Mouse (Mus musculus) embryonic stem cell, embryonic (primary cell): ENCODE measurements at regions not wholly inside any gene's neighbourhood (a gene's known extent, or its start where the extent isn't known, plus 50 kb on each side); places are given as distances from the start of the nearest gene placed in this dataset.
"Not testable (repeated sequence)": the region's sequence is repeated elsewhere in the genome, so short reads cannot be mapped to it uniquely, and the experiment has no call there.

Source experiments
- CTCF ChIA-PET, 4 experiments: fragments of 300-600 bp in 2 of 4; fragments of 350-600 bp in 2 of 4; sonication (Branson Sonifier 250); formaldehyde crosslinking; loops; one replicate each; lab custom pipeline; 2022; ENCODE audit warnings: inconsistent platforms in 2 of 4; lab: Charles Lee
- POLR2A ChIA-PET, 4 experiments: fragments of 300-600 bp in 2 of 4; fragments of 350-600 bp in 2 of 4; sonication (Branson Sonifier 250); formaldehyde crosslinking; loops; one replicate each; lab custom pipeline; 2022; ENCODE audit warnings: antibody characterized with exemption in 4 of 4, inconsistent platforms in 1 of 4; lab: Charles Lee

DNA sequence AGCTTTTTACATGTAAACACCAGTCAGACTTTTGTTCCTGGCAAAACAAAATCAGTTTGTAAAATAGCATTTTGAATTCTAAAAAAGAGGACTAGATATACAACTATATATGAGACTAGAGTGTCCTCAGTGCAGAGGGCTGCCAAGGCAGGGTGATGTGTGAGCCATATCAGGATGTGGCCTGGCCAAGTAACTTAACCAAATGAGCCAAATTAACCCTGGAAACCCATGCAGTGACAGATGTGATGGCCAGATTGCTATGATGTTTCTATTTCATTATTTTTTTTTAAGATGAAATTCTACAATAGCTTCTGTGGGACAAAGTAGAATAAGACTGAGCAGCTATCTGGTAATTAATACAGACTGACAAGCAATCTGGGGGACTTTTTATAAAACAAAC, 181.8 kb downstream of the Nova1 start:
- POLR2A ChIA-PET, result no interaction called here
- CTCF ChIA-PET, result interaction anchor here in 1 of 4 experiments (0.5 kb wide), 1 partner anchor 186 kb away, joined by 13 read pairs; no protein-coding TSS in a partner anchor

DNA sequence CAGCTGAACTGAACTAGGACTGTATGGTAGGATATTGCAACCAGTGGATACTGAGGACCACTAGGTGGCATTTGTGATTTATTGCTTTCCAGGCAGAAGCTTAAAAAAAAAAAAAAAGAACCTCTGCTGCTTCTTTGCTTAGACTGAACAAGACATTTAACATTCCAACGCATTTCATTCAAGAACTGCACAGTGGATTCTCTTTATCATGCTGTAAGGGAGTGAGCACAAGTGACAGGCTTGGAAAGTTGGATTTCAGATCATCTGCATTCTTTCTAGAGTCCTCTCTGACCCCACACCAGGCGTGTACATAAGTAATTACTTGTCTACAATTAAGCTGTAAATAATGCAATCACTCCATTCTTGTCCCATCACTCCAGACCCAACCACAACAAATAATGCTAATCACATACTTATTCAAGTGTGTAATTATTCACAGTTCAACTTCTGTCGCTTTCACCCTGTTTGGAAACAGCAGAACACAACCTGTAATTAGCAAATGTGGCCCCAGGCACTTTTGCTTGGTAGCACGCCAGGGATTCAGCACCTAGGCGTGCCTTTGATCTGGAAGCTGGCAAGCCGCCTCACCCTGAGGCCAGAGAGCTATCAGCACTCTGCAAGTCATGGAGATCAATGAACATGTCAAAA, 183.5 kb downstream of the Nova1 start:
- CTCF ChIA-PET, result interaction anchor here in 3 of 4 experiments (0.6 kb wide), 3 partner anchors 9 to 728 kb away, joined by 3 to 4 read pairs (median 3); no protein-coding TSS in a partner anchor
- POLR2A ChIA-PET, result interaction anchor here in 2 of 4 experiments (0.6 to 0.7 kb wide), 4 partner anchors 12 to 331 kb away, joined by 3 to 5 read pairs (median 3); no protein-coding TSS in a partner anchor

DNA sequence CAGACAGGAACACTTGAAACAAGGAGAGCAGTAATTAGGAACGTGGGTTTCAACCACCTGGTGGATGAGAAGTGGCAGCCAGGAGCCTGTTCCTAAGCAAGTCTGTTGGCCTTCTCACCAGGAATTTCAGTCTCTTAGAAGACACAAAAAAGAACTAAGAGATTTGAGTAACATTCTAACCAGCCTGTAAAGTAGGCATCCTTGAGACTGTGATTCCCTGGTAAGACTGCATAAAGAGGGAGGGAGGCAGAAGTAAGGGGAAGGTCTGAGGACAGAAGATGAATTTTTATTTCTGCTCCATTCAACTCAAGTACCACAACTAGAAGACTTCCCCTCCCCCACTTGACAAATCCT, 184.0 kb downstream of the Nova1 start:
- POLR2A ChIA-PET, result interaction anchor here in 1 of 4 experiments (0.6 kb wide), 2 partner anchors 13 to 50 kb away, joined by 3 read pairs; no protein-coding TSS in a partner anchor
- CTCF ChIA-PET, result interaction anchor here in 3 of 4 experiments (0.6 kb wide), 3 partner anchors 9 to 728 kb away, joined by 3 to 4 read pairs (median 3); no protein-coding TSS in a partner anchor

DNA sequence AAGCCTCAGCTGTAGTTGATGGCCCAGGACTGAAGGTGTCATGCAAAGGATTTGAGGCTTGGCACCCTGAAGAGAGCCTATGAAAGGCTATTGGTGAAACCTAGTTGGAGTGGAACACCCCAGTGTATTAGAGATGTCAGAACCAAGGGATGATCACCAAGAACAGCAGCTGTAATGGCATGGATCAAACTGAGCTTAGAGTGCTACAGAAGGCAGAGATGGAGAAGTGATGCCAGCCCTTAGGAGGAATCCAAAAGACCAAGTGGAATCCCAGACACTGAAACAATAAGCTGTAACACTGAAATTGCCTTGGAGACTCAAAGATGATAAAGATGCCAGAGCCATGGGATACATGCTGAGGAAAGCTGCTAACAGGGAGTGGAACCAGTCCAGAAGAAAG, 186.3 kb downstream of the Nova1 start:
- POLR2A ChIA-PET, CTCF ChIA-PET: not testable (repeated sequence)

DNA sequence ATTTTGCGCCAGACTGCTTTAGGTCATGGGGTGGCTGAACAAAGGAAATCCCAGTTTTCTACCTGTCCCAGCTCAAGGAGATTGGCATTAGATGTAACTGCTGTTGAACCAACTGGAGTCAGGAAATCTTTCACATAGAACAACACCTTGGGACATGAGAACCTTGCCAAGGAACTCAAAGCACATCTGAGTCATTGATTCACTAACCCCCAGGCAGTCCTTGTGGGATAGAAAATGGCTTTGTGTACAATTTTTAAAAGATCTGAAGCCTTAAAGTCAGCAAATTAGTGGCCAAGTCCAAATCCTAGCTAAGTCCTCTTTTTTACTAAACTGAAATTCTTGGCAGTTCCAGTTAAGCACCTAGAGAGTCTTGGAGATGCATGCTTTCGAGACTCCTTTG, 191.4 kb downstream of the Nova1 start:
- CTCF ChIA-PET, result no interaction called here
- POLR2A ChIA-PET, result no interaction called here

DNA sequence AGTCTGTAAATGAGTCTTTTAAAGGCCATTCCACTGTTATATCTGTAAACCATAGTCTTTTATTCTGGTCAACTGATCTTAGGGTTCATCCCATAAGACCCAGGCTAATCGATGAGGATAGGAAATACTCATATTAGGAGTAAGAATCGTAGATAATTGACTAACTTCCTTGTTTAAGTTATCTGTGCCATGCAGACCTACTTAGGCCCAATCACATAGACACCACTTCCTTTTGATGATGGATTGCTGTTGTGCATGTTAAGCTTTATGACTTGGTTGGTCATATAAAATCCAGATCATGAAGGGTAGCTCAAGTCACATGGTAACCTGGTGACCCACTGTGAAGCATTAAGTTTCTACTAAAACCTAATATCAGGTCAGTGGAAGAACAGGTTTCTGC, 207.3 kb downstream of the Nova1 start:
- ChIA-PET POLR2A (no interaction called here), CTCF (no interaction called here)

DNA sequence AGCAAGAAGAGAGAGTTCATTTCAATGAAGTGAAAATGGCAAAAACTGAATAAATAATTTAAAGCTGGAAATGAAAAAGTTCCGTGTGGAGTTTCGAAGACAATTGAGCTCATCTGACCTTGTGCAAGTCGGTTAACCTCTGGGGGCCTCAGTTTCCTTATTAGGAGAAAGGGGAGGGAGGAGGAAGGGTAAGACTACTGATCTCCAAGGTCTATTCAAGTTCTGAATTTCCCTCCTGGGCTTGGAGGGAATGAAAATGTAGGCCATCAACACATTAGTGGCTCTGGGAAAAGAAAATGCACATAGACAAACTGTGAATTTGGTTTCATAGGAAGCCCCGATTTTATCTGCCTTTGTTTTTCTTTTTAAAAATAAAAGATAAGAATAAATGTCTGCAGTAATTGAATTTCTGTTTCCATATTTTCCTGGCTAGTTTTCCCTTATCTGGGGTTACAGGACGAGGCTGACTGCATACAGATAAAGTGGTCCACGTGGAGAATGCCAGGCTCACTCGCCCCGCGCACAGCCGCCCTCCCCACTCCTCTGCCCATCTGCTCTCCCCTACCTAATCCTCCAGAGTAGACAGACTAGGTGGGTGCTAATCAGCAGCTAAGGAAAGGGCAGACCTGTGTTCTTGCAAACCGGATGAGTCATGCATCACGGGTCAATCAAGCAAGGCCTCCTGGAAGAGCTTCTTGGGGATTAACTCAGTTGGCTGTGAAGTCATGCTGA, 209.0 kb downstream of the Nova1 start:
- POLR2A ChIA-PET, result no interaction called here
- CTCF ChIA-PET, result interaction anchor here in 1 of 4 experiments (0.6 kb wide), 1 partner anchor 70 kb away, joined by 4 read pairs; no protein-coding TSS in a partner anchor

DNA sequence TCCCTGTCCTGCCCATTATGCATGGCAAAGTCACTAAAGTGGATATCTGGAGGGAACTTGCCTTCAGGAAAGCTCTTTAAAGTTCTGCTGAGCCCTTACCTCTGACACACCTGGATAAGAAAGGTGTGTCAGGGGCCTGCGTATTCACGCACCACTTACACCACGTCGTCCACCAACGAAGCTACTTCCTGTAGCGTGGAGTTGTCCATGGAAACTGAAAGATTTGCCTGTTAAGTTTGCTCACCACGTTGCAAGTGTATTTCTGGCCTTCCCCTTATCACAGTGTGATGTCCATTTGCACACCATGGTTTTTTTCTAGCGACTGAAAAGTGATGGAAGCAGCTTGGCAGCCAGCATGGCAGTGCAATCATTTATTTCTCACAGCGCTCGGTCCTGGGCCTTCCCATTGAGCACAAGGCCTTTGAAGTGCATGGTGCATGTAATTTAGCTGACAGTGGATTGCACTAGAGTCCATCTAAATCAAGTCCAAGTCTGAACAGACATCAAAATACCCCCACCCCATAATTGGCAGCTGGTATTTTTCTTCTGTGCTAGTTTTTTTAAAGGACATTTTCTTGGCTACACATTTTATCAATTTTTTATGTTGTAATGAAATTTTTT, 210.3 kb downstream of the Nova1 start:
- ChIA-PET POLR2A (no interaction called here), CTCF (interaction anchor here in 1 of 4 experiments (0.6 kb wide), 1 partner anchor 53 kb away, joined by 3 read pairs; no protein-coding TSS in a partner anchor)

DNA sequence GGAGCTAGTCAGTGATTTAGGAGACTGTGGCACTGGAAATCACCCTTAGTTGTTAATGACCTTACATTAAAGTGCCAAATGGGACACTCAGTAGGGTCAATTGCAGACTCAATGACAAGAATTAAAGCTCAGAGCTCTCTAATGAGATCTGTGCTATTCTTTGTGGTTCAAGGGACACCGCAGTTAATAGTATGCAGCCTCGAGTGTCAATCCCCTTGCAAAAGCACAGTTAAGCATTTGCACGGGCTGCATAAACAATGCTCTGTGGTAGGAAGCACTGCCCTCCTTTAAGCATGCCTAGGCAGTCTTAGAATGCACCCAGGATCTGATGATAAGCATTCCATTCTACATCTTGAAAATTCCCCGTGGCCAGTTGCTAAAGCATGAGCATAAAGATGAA, 221.5 kb downstream of the Nova1 start:
- POLR2A ChIA-PET, result no interaction called here

DNA sequence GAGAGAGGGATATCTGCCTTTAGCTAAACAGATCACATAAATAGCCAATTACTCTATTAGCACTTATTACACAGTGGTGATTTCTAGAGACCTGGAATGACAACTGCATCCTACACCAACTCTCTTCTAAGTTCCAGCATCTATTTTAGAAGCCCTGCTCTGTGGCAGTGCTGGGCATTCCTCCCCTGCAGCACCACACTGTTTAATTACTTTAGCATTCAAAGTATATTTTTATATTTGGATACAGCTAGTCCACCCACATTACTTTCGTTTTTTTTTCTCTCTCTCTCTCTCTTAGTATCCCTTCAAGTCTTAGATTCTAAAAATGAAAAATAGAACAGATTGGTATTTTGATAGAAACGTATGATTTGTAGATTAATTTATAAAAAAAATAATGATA, 250.1 kb downstream of the Nova1 start:
- POLR2A ChIA-PET, result no interaction called here
- CTCF ChIA-PET, result no interaction called here

More for the DNA sequence above, 221.5 kb downstream of the Nova1 start:
- CTCF ChIA-PET, result no interaction called here

DNA sequence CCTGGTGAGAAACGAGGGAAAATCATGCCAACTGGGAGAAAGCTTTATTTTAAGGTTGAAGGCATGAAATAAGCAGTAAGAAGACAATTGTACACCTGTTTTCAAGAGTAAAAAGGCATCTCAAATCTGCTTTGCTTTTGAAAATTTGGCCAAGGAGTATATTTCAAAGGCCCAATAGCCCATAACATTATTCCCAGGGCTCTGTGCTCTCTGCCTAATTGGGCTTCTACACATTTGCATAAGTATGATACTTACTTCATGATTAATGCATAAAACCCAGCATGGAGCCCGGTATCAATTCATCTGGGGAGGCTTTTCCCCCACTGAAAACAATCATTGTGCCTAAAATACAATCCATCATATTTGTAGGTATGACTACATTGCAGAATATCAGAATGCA, 252.4 kb downstream of the Nova1 start:
- POLR2A ChIA-PET, result no interaction called here
- CTCF ChIA-PET, result no interaction called here

DNA sequence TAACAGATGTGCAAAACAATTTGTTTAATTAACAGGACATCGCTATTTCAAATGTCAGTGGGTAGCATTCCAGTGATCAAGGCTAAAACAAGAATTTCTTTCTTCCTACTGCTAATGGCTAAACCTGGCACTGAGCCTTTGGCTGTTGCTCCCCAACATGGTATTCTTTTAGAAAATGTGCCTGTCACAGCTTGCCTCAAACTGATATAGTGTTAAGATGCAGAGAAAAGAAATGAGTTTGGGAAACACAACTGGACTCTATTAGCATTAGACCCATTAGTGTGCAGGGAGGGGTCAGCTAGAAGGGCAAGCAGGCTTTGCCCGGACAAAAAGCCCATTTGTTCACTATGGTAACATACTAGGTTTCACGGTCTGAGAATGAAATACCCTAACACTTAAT, 297.8 kb downstream of the Nova1 start:
- CTCF ChIA-PET, result no interaction called here
- POLR2A ChIA-PET, result no interaction called here

DNA sequence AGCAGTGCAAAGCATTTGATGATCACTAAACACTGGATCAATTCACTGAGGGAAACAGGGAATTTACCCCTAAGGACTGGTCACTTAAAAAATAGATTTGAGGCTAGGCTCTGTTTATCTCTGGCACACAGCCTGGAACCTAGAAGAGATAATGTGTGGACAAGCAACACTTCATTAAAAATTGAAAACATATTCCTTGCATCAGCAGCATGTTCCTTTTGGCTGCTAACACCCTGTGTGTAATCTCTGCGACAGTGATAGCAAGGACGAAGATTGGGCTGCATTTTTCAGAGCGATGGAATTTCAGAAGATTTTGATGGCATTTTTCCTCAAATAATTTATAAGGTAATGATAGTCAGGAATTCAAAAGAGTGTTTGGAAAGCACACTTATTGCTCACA, 310.9 kb downstream of the Nova1 start:
- POLR2A ChIA-PET, result no interaction called here
- CTCF ChIA-PET, result no interaction called here

DNA sequence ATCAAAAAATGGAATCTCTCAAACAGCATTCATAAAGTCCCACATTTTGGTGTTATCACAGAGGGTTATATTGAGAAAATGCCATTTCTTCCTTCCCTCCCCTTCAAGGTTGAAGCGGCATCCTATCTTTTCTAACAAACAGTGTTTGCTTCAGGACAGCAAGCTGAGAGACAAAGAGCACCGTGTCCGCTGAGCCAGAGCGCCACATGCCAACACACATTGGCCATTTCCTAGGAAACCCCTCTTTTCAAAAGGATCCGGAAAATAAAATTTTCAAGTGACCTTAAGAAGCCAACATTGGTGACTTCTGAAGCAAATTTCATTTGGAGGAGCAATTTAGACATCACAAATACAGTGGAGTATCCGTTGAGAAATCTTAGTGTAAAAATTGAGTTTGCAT, 326.3 kb downstream of the Nova1 start:
- ChIA-PET CTCF (no interaction called here), POLR2A (no interaction called here)

DNA sequence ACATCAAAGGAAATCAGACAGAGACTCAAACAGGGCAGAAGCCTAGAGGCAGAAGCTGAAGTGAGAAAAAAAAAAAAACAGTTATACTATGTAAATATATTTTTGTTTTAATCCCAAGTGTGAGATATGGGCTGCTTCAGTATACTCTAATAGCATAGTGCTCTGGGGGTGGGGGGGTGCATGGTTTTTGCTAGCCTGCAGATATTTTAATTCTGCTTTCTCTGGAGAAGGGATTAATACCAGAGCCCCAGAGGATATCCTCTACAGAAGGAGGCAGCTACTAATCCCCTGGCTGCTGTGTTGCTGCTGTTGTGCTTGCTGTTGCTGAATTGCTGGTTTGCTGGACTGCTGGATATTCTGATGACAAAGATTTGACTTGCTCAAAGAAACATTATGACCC, 367.8 kb downstream of the Nova1 start:
- CTCF ChIA-PET, result interaction anchor here in 1 of 4 experiments (0.7 kb wide), 1 partner anchor 186 kb away, joined by 13 read pairs; no protein-coding TSS in a partner anchor
- POLR2A ChIA-PET, result no interaction called here

DNA sequence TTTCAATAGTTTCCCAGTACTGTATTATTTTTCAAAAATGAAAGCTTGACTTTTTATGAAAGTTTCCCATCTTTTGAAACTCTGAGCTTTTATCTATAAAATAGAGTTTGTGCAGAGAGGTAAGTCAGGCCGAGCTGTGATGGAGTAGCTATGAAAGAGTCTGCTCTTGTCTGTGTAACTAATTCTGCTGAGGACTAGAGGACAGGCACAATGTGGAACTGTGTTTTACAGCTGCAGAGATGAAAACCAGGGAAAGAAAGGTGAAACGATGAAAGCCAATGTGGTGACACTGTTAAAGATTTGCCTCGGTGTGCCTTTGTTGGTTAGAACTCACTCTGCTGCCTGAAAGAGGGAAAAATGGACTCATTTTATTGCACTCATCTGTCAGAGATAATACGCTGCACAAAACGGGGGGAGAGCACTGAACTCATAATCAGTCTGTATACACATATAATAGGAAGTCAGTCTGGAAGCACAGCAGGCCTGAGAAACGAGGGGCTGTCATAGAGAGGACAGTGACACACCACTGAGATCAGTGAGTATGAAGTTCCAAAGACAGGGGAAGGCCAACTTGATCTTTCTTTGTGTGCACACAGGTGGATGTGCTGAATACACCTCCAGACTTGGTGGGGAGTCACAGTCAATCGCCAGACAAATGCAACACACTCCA, 373.9 kb downstream of the Nova1 start:
- ChIA-PET CTCF (no interaction called here), POLR2A (no interaction called here)

DNA sequence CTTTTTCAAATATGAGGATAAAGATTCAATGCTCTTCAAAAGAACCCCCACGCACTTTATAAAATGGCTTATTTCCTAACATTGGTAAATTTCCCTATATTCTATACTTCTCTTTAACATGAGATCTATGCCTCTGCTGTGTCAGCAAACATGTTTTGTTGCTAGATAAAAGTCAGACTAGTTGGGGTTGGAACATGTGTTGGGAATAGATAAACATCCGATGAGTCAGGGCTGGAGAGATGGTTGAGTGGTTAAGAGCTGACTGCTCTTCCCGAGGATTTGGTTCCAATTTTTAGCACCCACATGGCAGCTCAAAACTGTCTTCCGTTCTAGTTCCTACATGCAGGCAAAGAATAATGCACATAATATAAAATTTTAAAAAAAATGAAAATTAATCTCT, 399.1 kb downstream of the Nova1 start:
- ChIA-PET POLR2A (no interaction called here), CTCF (no interaction called here)

DNA sequence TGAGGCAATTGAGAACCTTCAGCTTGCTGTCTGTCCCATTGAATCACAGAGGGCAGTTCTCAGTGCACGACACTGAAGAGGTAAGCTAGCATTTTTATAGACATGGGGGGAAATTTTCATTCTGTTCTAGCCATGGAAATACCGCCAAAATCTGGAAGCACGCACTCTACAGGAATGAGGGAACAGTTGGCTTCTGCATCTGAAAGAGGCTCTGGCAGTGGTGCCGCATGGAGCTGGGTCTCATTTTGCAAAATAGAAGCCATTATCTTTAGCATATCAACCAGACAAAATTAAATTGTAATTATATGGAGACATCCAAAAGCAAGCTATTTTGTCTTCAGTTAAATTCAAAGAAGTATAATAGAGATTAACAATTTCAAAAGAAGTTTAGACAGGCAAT, 399.7 kb downstream of the Nova1 start:
- CTCF ChIA-PET, result no interaction called here
- POLR2A ChIA-PET, result no interaction called here

DNA sequence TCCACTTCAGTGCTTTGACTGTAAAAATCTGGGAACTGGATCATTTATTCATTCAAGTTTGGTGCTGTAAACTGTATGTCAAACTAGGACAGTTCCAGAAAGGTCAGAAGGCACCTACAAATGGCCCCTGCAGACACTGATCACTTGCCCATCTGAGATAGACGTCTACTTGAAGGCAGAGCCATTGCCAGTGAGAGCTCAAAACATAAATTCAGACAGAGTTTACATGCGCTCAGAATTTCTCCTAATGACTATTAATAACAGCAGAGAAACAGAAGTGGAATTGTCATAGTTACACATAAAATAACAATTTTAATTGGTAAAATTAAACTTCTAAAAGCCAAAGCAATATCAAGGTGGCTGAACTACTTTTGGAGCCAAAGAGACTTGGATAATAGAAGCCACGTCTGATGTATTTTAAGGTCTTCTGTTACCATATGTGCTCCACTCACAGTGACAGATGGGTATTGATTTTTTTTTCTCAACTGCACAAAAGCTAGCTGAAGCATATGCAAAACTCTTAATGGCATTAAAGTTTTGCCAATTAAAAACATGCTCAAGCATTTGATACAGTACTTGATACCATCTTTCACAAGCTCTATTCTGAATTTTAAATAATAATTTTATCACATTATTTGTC, 401.8 kb downstream of the Nova1 start:
- ChIA-PET CTCF (no interaction called here), POLR2A (no interaction called here)
